Mouse (Mus musculus) layer of hippocampus, postnatal 14 days (tissue): ENCODE data around the gene Vmn1r189. TPM values are rescaled to one million over a fixed set of nuclear protein-coding genes. Genes with fewer than 3 reads are reported as not detected.
A peak's percentile ranks its signal among the peaks of the same experiment; 100 is the strongest.
"Not testable (repeated sequence)": the region's sequence is repeated elsewhere in the genome, so short reads cannot be mapped to it uniquely, and the experiment has no call there.

Experiments used
- DNase-seq, 2 experiments: peaks; one replicate each; pipeline ENCODE4 v3.0.0; 2021 to 2022; ENCODE audit warnings: low spot score in 2 of 2, mixed read lengths in 1 of 2
- long read RNA-seq, 2 experiments: library from polyadenylated mRNA; stranded (forward); transcript quantifications; one replicate each; pipeline ENCODE4 v2.0.0; 2021
- microRNA-seq, 2 experiments: library from miRNA; unstranded; fragments of <30 nt; microRNA quantifications; one replicate each; pipeline ENCODE4 v1.2.0; 2021
- total RNA-seq, 2 experiments: library from RNA; stranded (reverse); gene quantifications; 2 replicates each; pipeline ENCODE4 v1.2.3; 2021

Gene Vmn1r189
- total RNA-seq = not detected
- long read RNA-seq, experiment 1 = 0 reads
- long read RNA-seq, experiment 2 = 0 reads

DNA sequence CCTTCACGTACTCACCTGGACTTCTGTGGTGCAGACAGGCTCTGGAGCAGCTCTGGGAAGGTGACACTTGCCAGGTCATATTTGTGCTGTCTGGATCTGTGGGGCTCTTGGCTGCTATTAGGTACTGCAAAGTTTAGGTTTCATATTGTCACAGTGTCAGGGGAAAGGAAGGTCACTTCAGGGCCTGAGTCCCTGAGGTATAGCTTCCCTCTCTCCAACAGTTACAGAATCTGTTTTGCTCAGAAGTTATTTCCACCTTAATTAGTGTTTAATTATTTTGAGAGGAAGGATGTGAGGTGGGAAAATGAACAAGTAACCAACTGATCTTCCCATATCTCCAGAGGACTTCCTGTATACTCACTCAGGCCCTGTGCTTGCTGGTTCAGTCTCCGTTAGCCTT, at the start of gene Vmn1r189:
Gene Vmn1r189 (minus strand): TSS at position 101 of the 400 bp plus-strand sequence.
- not testable (repeated sequence) for DNase-seq

DNA sequence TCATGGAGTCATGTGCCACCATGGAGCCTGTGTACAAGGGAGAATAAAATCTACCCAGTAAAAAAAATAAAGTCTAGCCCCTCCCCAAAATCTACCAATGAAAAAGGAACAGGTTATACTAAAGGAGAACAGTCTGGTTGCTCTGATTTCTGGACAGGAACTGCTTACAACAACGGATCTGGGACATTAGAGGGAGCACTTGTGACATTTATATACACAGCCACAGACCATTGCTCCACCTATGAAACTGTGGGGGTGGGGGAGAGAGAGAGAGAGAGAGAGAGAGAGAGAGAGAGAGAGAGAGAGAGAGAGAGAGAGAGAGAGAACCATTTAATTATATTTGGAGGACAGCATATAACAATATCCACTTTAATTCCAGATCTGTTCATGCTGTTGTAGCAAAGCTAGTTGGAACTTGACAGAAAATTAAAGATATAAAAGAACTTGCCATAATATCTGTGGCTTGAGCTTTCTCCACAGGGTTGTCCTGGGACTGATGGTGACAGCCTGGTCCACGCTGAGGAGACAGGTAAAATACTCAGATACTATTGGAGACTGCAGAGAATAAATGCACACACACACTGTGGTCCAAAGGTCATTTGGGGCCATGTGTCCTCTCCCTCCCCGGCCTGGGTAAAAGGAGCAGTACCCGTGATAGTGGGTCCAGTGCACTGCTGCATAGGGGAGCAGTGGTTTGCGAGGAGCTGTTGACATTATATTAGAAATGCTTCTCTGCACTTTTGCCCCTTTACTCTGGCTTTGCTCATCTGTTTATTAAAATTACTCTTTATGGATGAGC, 31.1 kb upstream of the Vmn1r189 start:
- not testable (repeated sequence) for DNase-seq

DNA sequence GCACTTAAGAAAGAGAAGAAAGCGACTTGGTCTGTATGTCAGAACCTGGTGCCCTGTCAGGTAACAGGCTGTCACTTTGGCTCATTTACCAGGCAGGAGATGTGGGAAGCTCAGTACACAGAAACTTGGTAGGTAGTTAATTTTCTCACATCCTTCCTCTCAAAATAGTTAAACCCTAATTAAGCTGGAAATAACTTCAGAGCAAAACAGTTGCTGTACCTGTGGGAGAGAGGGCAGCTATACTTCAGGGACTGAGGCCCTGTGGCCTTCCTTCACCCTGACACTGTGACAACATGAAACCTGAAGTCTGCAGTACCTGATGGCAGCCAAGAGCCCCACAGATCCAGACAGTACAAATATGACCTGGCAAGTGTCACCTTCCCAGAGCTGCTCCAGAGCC, 21.5 kb downstream of the Vmn1r189 start, which contains the start of gene Vmn1r188:
Gene Vmn1r188 (plus strand): TSS at position 301 of the 400 bp plus-strand sequence.
- not testable (repeated sequence) for DNase-seq

DNA sequence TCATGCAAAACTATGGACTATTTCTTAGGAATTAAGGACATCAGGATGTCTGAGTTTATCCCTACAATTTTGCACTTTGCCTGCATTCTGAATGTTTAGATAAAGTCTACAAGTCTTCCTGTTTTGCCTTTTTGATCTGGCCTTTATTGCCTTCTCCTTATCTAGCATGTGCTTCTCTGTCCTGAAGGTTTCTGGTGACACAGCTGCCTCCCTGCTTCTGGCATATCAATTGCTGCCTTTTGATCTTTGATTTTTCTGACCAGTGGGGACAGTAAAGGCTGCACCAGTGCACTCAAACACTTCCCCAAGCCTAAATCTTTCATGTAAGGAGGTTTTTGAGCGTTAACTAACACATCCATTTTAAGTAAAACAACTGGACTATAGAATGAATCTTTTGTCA, 42.2 kb downstream of the Vmn1r189 start:
- DNase-seq = no peak

DNA sequence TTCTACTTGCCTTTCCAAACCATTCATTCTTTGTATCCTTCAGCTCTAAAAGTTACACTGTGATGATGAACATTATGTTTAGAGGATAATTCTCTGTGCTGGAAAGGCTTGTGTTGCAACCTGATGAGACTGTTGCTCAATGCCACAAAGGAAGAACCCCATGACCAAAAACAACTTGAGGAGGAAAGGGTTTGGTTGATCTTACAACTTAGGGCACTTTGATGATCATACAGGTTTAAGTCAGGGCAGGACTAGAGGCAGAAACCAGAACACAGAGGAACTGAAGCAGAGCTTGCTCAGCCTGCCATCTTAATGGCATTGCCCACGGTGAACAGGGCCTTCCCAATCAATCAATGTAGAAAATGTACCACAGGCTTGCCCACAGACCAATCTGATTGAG, 44.2 kb downstream of the Vmn1r189 start:
- no peak for DNase-seq

DNA sequence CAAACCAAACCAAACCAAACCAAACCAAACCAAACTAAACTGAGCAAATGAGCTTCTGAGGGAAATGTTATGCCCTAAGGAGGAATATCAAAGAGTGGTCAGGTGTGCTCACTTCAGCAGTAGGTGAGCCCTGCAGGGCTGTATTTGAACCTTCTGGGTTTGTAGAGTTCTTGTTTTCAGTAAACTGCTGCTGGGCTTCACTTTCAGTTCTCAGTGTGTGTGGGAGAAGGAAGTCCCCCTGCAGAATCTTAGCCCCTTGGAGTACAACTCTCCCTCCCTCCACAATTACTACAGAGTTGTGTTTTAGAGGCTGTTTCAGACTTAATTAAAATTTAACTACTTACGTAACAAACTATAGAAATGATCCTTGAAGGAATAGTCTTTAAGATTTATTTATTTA, 51.9 kb downstream of the Vmn1r189 start:
- DNase-seq = no peak

DNA sequence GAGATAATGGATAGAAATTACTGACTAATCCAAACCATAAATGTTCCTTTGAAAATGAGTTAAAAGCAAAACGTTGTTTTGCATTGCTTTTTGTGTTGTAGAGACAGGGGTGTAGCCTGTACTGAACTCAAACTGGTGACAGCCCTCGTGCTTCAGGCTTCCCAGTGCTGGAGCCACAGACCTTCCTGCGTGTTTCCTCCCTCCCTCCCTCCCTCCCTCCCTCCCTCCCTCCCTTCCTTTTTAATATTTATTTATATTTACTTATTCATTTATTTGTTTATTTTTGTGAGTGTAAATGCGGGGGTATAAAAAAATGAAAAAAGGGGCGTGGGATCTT, 54.1 kb downstream of the Vmn1r189 start:
- DNase-seq = no peak

DNA sequence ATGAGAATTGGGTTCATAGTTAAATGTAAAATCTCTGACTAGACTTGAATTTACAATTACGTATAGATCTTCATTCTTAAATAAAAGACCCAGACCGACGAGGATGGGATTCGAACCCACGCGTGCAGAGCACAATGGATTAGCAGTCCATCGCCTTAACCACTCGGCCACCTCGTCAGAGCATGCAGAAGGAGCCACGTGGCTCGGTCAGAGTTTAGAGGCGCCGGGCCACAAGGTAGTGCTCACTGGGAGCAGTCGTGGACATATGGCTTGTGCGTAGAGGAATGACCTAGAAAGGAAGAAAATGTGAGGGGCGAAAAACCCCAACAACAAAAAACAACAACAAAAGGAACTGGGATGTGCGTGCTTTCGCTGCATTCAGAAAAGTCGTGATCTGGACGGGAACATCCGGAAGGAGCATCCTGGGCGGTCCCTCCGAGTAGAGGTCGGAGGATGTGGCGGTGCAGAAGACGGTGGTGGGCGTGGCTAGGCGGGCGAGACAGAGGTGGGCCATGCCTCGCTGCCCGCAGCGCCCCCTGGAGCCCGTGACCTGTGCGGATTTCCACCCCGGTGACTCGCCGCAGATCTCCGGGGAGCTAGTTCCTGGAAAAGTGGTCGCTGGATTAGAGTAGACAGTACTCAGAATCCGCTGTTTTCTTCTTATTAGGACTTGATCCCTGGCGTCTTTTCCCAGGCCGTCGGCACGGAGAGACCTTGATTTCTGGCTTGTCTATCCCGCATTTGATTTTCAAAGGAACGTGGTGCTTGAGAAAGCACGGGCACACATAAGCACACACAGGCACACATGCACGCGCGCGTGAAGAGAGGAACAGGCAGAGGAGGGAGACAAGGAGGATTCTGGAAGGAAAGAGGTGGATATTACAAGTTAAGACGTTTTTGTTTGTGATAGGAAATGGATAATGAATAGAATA, 54.8 kb downstream of the Vmn1r189 start:
- DNase-seq = peak; percentile 90 to 93

Small RNA genes within 50 kb of the gene (microRNA-seq; reads per million reads assigned to microRNA genes)
- gene Gm26300 = 0 reads per million in 2 experiments

Other genes starting within 250 kb of the Vmn1r189 start
- gene Zfp184, start 160.7 kb downstream of the Vmn1r189 start, total RNA-seq = 1 to 10 TPM; 3.4 to 3.8 TPM
- under 1 TPM in 1 of 2 experiments, not detected in 1; 0.19 TPM for gene Pom121l2, start 124.6 kb downstream of the Vmn1r189 start, total RNA-seq
- gene Prss16, start 96.1 kb downstream of the Vmn1r189 start, total RNA-seq = under 1 TPM in 1 of 2 experiments, not detected in 1; 0.46 TPM
- gene Hist1h2ah, start 70.3 kb downstream of the Vmn1r189 start, total RNA-seq = 10 to 100 TPM; 60.0 to 62.5 TPM
- 10 to 100 TPM; 22.2 to 42.1 TPM for gene Hist1h2bk, start 70.0 kb downstream of the Vmn1r189 start, total RNA-seq
- gene Hist1h4i, start 64.5 kb downstream of the Vmn1r189 start, total RNA-seq = 10 to 100 TPM; 42.3 to 60.3 TPM
- 10 to 100 TPM; 26.7 to 27.2 TPM for gene Hist1h2ag, start 62.9 kb downstream of the Vmn1r189 start, total RNA-seq
- 10 to 100 TPM; 17.3 to 22.7 TPM for gene Hist1h2bj, start 62.6 kb downstream of the Vmn1r189 start, total RNA-seq
- gene Vmn1r188, start 21.4 kb downstream of the Vmn1r189 start, total RNA-seq = not detected
- not detected for gene Vmn1r191, start 78.1 kb upstream of the Vmn1r189 start, total RNA-seq
- gene Vmn1r192, start 85.3 kb upstream of the Vmn1r189 start, total RNA-seq = not detected
- gene Vmn1r193, start 117.3 kb upstream of the Vmn1r189 start, total RNA-seq = not detected
- not detected for gene Vmn1r194, start 138.4 kb upstream of the Vmn1r189 start, total RNA-seq
- not detected for gene Vmn1r195, start 164.7 kb upstream of the Vmn1r189 start, total RNA-seq
- gene Vmn1r196, start 184.1 kb upstream of the Vmn1r189 start, total RNA-seq = not detected
- gene Vmn1r197, start 218.8 kb upstream of the Vmn1r189 start, total RNA-seq = not detected
- not detected for gene Vmn1r198, start 244.5 kb upstream of the Vmn1r189 start, total RNA-seq